Mouse (Mus musculus) cerebellum, postnatal 10 days (tissue): ENCODE data around the gene Erg.
A peak's percentile ranks its signal among the peaks of the same experiment; 100 is the strongest.

Experiments
- DNase-seq, 2 experiments: peaks; one replicate each; pipeline ENCODE4 v3.0.0; 2021; ENCODE audit warnings: mixed read lengths in 2 of 2

Erg gene

GRCm38 (mm10) chr16:95586311-95586602, at the start of gene Erg:
Gene Erg, minus strand, starts transcription at chr16:95586593.
- DNase-seq = no peak

- no peak for DNase-seq
These were observed 45.4 kb upstream of the Erg start for GRCm38 (mm10) chr16:95631816-95632215.

- DNase-seq = no peak
These were observed 37.7 kb upstream of the Erg start for GRCm38 (mm10) chr16:95623876-95624770.

- DNase-seq = no peak
These were observed 36.7 kb upstream of the Erg start for GRCm38 (mm10) chr16:95623056-95623455.

- no peak for DNase-seq
These were observed 33.5 kb upstream of the Erg start for GRCm38 (mm10) chr16:95619859-95620325.

GRCm38 (mm10) chr16:95618206-95618605, 31.8 kb upstream of the Erg start:
- peak; percentile 87 to 88 for DNase-seq

GRCm38 (mm10) chr16:95617720-95618119, 31.3 kb upstream of the Erg start:
- no peak for DNase-seq

- peak; percentile 56 to 68 for DNase-seq
These were observed 29.2 kb upstream of the Erg start for GRCm38 (mm10) chr16:95615579-95615978.

- DNase-seq = no peak
These were observed 28.1 kb upstream of the Erg start for GRCm38 (mm10) chr16:95614482-95614881.

- no peak for DNase-seq
These were observed 25.8 kb upstream of the Erg start for GRCm38 (mm10) chr16:95611982-95612746.

GRCm38 (mm10) chr16:95608624-95609023, 22.2 kb upstream of the Erg start:
- DNase-seq = no peak

GRCm38 (mm10) chr16:95605304-95605703, 18.9 kb upstream of the Erg start:
- DNase-seq = peak; percentile 84

- no peak for DNase-seq
These were observed 16.1 kb upstream of the Erg start for GRCm38 (mm10) chr16:95602504-95602903.

- DNase-seq = no peak
These were observed 15.4 kb upstream of the Erg start for GRCm38 (mm10) chr16:95601807-95602206.

- DNase-seq = no peak
These were observed 14.8 kb upstream of the Erg start for GRCm38 (mm10) chr16:95601219-95601580.

- DNase-seq = no peak
These were observed 14.3 kb upstream of the Erg start for GRCm38 (mm10) chr16:95600572-95601218.

- DNase-seq = no peak
These were observed 12.5 kb upstream of the Erg start for GRCm38 (mm10) chr16:95598930-95599329.

GRCm38 (mm10) chr16:95597578-95597951, 11.2 kb upstream of the Erg start:
- no peak for DNase-seq

- no peak for DNase-seq
These were observed 10.6 kb upstream of the Erg start for GRCm38 (mm10) chr16:95596884-95597577.

GRCm38 (mm10) chr16:95588849-95589248, 2.5 kb upstream of the Erg start:
- no peak for DNase-seq

- no peak for DNase-seq
These were observed 333 bp upstream of the Erg start for GRCm38 (mm10) chr16:95586726-95587125.

GRCm38 (mm10) chr16:95585541-95586310, 667 bp downstream of the Erg start:
- peak; percentile 55 to 62 for DNase-seq
